Mouse (Mus musculus) urinary bladder, postnatal 10 days (tissue): ENCODE results near the gene Dok1.
A peak's percentile ranks its signal among the peaks of the same experiment; 100 is the strongest.

Experiments
- DNase-seq: peaks from one replicate; pipeline ENCODE4 v3.0.0; 2022; ENCODE audit warnings: low spot score

Dok1 gene

DNA sequence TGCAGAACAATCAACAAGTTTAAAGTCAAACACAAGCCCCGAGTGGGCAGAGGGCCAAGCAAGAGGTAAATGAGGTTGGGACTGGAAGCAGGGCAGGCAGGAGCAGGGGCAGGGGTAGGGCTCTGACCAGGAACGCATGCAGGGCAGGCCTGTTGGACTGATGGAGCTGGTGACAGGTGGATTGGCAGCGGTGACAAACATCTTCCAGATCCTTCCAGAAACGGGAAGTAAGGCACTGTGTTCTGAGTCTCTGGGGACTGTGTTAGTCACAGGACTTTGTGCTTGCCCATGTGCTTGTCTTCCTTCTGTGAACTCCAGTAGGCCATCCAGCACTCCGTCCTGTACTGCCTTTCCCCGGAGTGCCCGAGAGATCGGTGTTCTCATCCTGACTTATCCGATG lies 11.5 kb upstream of the Dok1 start:
- DNase-seq: no peak

GRCm38 (mm10) chr6:83043993-83044392 lies 10.7 kb upstream of the Dok1 start:
- DNase-seq: no peak

DNA sequence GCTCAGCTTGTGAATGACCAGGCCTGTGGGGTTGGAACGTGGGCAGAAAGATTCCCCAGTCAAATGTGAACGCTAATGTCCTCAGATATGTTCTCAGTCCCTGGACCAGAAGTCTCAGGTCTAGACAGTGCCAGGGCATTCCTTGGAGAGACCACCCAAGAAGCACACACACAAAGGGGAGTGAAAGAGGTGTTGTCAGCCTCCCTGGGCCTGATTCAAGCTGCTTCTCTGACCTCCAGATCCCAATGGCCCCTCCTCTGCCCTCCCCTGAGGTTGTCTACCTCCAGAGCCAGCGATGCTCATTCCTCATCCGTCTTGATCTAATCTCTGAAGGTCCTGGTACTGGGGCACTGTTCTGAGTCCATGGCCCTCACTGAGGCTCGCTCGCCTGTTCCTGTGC lies 10.3 kb upstream of the Dok1 start:
- no peak for DNase-seq

- no peak for DNase-seq
Observed at GRCm38 (mm10) chr6:83040601-83041000, 7.3 kb upstream of the Dok1 start.

GRCm38 (mm10) chr6:83038496-83039012 lies 5.3 kb upstream of the Dok1 start:
- DNase-seq: peak; percentile 47

DNA sequence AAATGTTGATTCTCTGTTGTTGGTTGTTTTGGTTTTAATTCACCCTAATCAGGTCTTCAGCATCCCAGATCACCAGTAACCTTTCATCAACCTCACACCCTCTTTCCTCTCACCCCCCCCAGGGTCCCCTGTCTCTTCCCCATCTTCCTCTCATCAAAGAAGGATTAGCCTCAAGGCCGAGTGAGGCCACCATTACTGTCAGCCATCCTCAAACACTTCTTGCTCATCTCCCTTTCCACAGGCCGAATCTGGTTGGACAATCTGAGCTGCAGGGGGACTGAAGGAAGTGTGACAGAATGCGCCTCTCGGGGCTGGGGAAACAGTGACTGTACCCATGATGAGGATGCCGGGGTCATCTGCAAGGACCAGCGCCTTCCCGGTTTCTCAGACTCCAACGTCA lies 3.9 kb upstream of the Dok1 start:
- DNase-seq: no peak

- no peak for DNase-seq
Observed at GRCm38 (mm10) chr6:83034463-83035055, 1.3 kb upstream of the Dok1 start.

DNA sequence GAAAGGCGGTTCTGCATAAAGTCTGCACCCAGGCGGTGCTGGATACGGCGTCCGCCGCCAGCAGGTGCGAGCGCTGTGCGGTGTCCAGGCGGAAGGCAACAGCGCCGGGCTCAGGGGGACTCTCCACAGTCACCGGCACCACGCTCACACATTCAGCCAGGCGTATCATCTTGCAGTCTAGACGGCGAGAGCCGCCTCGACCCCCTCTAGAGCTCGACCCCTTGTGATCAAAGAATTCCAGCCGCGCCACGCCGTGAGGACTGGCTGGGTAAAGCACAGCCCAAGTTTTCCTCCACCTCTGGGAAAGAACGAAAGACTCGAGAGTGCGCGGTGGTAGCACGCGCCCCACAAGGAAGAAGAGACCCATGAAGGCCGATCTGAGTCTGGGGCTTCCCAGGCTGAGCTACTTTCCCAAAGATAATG lies 491 bp downstream of the Dok1 start:
- no peak for DNase-seq

DNA sequence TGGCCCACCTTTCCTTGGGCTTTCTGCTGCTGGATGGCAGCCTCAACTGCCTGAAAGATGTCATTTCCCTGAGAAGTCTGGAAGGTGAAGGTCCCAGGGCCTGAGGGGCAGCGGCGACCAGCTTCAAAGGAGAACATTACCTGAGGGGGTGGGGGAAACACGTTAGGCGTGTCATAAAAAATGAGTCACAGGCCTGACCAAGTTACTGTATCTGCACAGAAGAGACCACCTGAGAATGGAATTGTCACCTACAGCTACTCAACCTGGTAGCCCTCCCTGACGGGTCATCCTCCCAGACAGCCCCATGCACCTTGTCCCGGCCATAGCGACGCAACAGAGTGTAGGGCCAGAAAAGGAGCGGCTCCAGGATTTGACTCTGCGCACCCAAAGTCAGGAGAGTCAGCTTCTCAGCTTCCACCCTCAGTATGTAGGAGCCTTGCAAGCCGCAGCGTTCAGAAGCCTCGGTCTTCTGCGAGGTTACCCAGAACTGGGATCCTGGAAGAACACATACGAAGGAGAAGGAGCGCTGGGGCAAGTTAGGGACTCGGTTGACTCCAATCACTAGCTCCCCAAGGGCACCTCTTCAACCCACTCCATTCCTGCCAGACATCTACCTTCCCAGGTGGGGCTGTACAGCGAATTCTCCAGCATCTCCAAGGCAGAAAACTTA lies 1.2 kb downstream of the Dok1 start:
- DNase-seq: no peak

GRCm38 (mm10) chr6:83031111-83031510 lies 2.2 kb downstream of the Dok1 start:
- no peak for DNase-seq

- DNase-seq: no peak
Observed at GRCm38 (mm10) chr6:83029777-83030176, 3.5 kb downstream of the Dok1 start.

GRCm38 (mm10) chr6:83027706-83028105 lies 5.6 kb downstream of the Dok1 start:
- DNase-seq: no peak

GRCm38 (mm10) chr6:83027293-83027692 lies 6.0 kb downstream of the Dok1 start:
- DNase-seq: no peak

DNA sequence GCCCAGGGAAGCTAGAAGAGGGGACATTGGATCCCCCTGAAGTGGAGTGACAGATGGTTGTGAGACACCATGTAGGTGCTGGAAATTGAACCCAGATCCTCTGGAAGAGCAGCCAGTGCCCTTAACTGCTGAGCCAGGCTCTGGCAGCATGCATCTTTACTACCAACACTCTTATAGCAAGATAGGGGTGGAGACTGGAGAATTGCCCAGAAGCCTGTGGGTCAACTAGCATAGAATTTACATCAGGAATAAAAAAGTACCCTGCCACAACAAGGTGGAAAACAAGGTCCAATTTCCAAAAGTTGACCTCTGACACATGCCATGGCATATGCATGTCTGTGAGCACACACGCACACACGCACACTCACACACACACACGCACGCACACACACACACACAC lies 8.1 kb downstream of the Dok1 start:
- no peak for DNase-seq

GRCm38 (mm10) chr6:83024421-83024820 lies 8.8 kb downstream of the Dok1 start:
- no peak for DNase-seq

- DNase-seq: no peak
Observed at GRCm38 (mm10) chr6:83023786-83024185, 9.5 kb downstream of the Dok1 start.

GRCm38 (mm10) chr6:83023008-83023407 lies 10.3 kb downstream of the Dok1 start:
- DNase-seq: no peak

DNA sequence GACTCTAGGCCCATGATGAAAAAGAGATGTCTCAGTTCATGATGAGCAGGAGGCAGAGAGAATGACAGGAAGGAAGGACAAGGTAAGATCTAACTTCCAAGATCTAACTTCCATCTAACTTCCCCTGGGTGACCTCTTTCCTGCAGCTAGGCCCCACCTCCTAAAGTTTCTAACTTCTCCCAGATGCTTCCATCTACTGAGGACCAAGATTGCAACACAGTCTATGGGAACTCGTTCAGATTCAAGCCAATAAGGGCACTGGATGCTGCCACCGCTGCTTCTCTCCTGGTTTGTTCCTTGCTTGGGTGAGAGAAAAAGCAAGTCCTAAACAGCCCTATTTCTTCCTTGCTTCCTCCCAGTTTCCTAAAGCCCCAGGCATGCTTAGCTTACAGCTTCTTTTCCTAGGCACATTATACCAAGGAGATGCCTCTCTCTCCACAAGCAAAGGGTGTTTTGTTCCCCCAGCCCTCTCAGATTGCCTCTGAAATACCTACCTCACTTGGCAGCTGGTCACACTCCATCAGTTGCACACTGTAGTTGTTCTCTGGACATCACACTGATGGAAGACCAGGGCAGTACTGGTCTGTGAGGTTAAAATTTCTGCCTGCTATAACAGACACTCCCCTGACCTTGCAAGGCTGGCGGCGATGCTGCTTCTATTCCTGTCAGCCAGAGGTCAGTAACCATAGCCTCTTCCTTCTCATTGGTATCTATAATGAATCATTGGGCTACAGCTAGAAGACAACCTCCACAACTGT lies 12.3 kb downstream of the Dok1 start:
- DNase-seq: no peak

DNA sequence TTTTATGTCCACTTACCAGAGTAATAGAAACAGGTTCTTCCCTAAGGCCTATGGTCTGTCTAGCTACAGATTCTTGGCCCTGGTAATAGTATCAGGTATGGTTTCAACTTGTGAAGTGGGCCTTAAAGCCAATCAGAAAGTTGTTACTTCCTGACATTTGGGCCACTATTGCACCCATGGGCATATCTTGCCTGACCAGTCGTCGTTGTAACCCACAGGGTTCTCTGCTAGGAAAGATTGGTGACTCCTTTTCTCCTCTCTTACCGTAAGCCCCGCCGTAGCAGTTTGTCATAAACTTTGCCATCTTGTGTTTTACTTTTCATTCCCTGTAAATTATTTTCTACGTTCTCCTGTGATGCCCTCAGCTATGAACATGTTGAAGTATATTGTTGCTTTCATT lies 13.2 kb downstream of the Dok1 start:
- no peak for DNase-seq

- DNase-seq: no peak
Observed at GRCm38 (mm10) chr6:83019044-83019443, 14.2 kb downstream of the Dok1 start.

DNA sequence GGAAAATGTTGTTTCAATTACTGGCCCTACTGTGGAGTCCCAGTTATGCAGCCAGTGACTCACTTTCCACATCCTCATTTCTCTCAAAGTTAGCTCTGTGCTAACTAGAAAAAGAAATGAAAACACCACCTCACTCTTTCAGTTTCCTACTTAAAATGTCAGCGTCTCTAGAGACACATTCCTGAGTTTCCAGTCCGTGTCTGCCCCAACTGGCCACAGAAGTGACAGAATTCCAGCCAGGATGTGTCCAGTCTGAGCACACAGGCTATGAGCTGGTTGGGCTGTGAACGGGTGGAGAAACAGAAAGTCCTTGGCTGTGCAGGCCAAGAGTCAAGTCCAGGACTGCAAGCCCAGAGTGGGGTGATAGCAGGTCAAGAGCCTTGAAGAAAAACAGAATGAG lies 16.1 kb downstream of the Dok1 start:
- no peak for DNase-seq

- no peak for DNase-seq
Observed at GRCm38 (mm10) chr6:83015749-83016148, 17.5 kb downstream of the Dok1 start.
